Mouse (Mus musculus) cerebellum, adult 2 months (tissue): ENCODE measurements around the gene Scd4.

Experiments
- CTCF ChIP-seq: fragments of 200-500 bp; IDR thresholded peaks from 2 replicates; pipeline ENCODE4 v1.5.1; 2011; ENCODE audit warnings: low read depth, mild to moderate bottlenecking, control low read depth, low read length, moderate library complexity, borderline replicate concordance; ENCODE audit not compliant: insufficient read depth
- POLR2A ChIP-seq: fragments of 200-500 bp; IDR thresholded peaks from 2 replicates; pipeline ENCODE4 v1.6.1; 2011; ENCODE audit warnings: low read length, control low read depth, borderline replicate concordance; ENCODE audit not compliant: insufficient read depth

- TF ChIP-seq CTCF, result no peak
- TF ChIP-seq POLR2A, result no peak
Measured at GRCm38 (mm10) chr19:44370231-44370630, 37.3 kb downstream of the Scd4 start.
